Mouse (Mus musculus): ENCODE data around the gene Rnf215. TPM values are rescaled to one million over a fixed set of nuclear protein-coding genes. Genes with fewer than 3 reads are reported as not detected.

Rnf215 gene
- 39.5 and 39.9 TPM in 2 replicates for polyA plus RNA-seq (2012; rRNA removed)

GRCm38 (mm10) chr11:4134986-4135935, at the start of gene Rnf215:
TSS of gene Rnf215 (plus strand) at chr11:4135202.
- Histone ChIP-seq H3K27me3 (ENCODE audit: control insufficient read depth, insufficient read depth, low read length) (no peaks in the 10 kb centered on the region), H3K4me1 (ENCODE audit: control insufficient read depth, insufficient read depth, low read length) (peaks cover 5% of the 10 kb centered on the region; the same call in 1 of the 2 replicates), H3K27ac (ENCODE audit: insufficient read depth, low read length) (peak within 1 kb of the TSS; percentile 63), H3K4me3 (replicated peaks; ENCODE audit: insufficient read depth, low read depth, low read length) (peak within 1 kb of the TSS; percentile 92)
- under 1% methylated on average over 65 of the region's 66 CpGs for WGBS
- DNase-seq: peak; percentile 88 to 91
- TF ChIP-seq CTCF (IDR thresholded peaks at IDR 0.05; ENCODE audit: borderline replicate concordance, insufficient read depth, low read depth, low read length) (peak; percentile 51; the same call in 1 of the 2 replicates), POLR2A (IDR thresholded peaks at IDR 0.05; ENCODE audit: borderline replicate concordance, insufficient read depth, low read length) (peak; percentile 58; the same call in 1 of the 2 replicates)

GRCm38 (mm10) chr11:4086246-4086645, 48.8 kb upstream of the Rnf215 start:
- Histone ChIP-seq H3K27me3 (ENCODE audit: control insufficient read depth, insufficient read depth, low read length) (no peaks in the 10 kb centered on the region), H3K4me3 (replicated peaks; ENCODE audit: insufficient read depth, low read depth, low read length) (no peak overlapping the region), H3K27ac (ENCODE audit: insufficient read depth, low read length) (no peak overlapping the region), H3K4me1 (ENCODE audit: control insufficient read depth, insufficient read depth, low read length) (no peaks in the 10 kb centered on the region)
- WGBS: 30% methylated on average over 1 of the region's 1 CpGs
- DNase-seq: no peak
- TF ChIP-seq POLR2A (IDR thresholded peaks at IDR 0.05; ENCODE audit: borderline replicate concordance, insufficient read depth, low read length) (no peak), CTCF (IDR thresholded peaks at IDR 0.05; ENCODE audit: borderline replicate concordance, insufficient read depth, low read depth, low read length) (no peak)

- DNase-seq: no peak
- WGBS: 22% methylated on average over 2 of the region's 2 CpGs
- no peak overlapping the region for H3K27ac ChIP-seq (ENCODE audit: insufficient read depth, low read length)
Measured at GRCm38 (mm10) chr11:4087267-4087666, 47.7 kb upstream of the Rnf215 start.

GRCm38 (mm10) chr11:4093459-4094377, 41.3 kb upstream of the Rnf215 start:
- no peak overlapping the region for H3K27ac ChIP-seq (ENCODE audit: insufficient read depth, low read length)
- DNase-seq: peak in 1 of 2 experiments; percentile 19
- no peaks in the 10 kb centered on the region for H3K27me3 ChIP-seq (ENCODE audit: control insufficient read depth, insufficient read depth, low read length)
- 75% methylated on average over 18 of the region's 18 CpGs for WGBS
- TF ChIP-seq CTCF (IDR thresholded peaks at IDR 0.05; ENCODE audit: borderline replicate concordance, insufficient read depth, low read depth, low read length) (no peak), POLR2A (IDR thresholded peaks at IDR 0.05; ENCODE audit: borderline replicate concordance, insufficient read depth, low read length) (no peak)
- peaks cover 3% of the 10 kb centered on the region; the same call in 1 of the 2 replicates for H3K4me1 ChIP-seq (ENCODE audit: control insufficient read depth, insufficient read depth, low read length)
- peak overlapping the region; percentile 87 for H3K4me3 ChIP-seq (replicated peaks; ENCODE audit: insufficient read depth, low read depth, low read length)

More at GRCm38 (mm10) chr11:4087267-4087666, 47.7 kb upstream of the Rnf215 start:
- H3K27me3 ChIP-seq (ENCODE audit: control insufficient read depth, insufficient read depth, low read length): no peaks in the 10 kb centered on the region
- H3K4me3 ChIP-seq (replicated peaks; ENCODE audit: insufficient read depth, low read depth, low read length): no peak overlapping the region
- H3K4me1 ChIP-seq (ENCODE audit: control insufficient read depth, insufficient read depth, low read length): no peaks in the 10 kb centered on the region
- TF ChIP-seq POLR2A (IDR thresholded peaks at IDR 0.05; ENCODE audit: borderline replicate concordance, insufficient read depth, low read length): no peak
- no peak for TF ChIP-seq CTCF (IDR thresholded peaks at IDR 0.05; ENCODE audit: borderline replicate concordance, insufficient read depth, low read depth, low read length)

- WGBS: 6% methylated on average over 24 of the region's 24 CpGs
- H3K27ac ChIP-seq (ENCODE audit: insufficient read depth, low read length): no peak overlapping the region
- peak; percentile 69 for TF ChIP-seq CTCF (IDR thresholded peaks at IDR 0.05; ENCODE audit: borderline replicate concordance, insufficient read depth, low read depth, low read length)
- no peak for TF ChIP-seq POLR2A (IDR thresholded peaks at IDR 0.05; ENCODE audit: borderline replicate concordance, insufficient read depth, low read length)
- H3K4me3 ChIP-seq (replicated peaks; ENCODE audit: insufficient read depth, low read depth, low read length): peak overlapping the region; percentile 87
- no peaks in the 10 kb centered on the region for H3K27me3 ChIP-seq (ENCODE audit: control insufficient read depth, insufficient read depth, low read length)
- peak; percentile 60 to 68 for DNase-seq
- peaks cover 3% of the 10 kb centered on the region; the same call in 1 of the 2 replicates for H3K4me1 ChIP-seq (ENCODE audit: control insufficient read depth, insufficient read depth, low read length)
Measured at GRCm38 (mm10) chr11:4094378-4095170, 40.4 kb upstream of the Rnf215 start.

GRCm38 (mm10) chr11:4095171-4096053, 39.6 kb upstream of the Rnf215 start, which contains the start of gene Mtfp1:
TSS of gene Mtfp1 (minus strand) at chr11:4095445.
- WGBS: 5% methylated on average over 34 of the region's 34 CpGs
- TF ChIP-seq POLR2A (IDR thresholded peaks at IDR 0.05; ENCODE audit: borderline replicate concordance, insufficient read depth, low read length) (peak; percentile 10; the same call in 1 of the 2 replicates), CTCF (IDR thresholded peaks at IDR 0.05; ENCODE audit: borderline replicate concordance, insufficient read depth, low read depth, low read length) (no peak)
- Histone ChIP-seq H3K4me3 (replicated peaks; ENCODE audit: insufficient read depth, low read depth, low read length) (peak within 1 kb of the TSS; percentile 87), H3K27me3 (ENCODE audit: control insufficient read depth, insufficient read depth, low read length) (no peaks in the 10 kb centered on the region), H3K27ac (ENCODE audit: insufficient read depth, low read length) (peak within 1 kb of the TSS; percentile 32; the same call in 1 of the 2 replicates), H3K4me1 (ENCODE audit: control insufficient read depth, insufficient read depth, low read length) (peaks cover 3% of the 10 kb centered on the region; the same call in 1 of the 2 replicates)
- peak; percentile 74 to 76 for DNase-seq
